Mouse (Mus musculus) midbrain, embryonic 13.5 days (tissue): ENCODE data around the gene Phldb2. TPM values are rescaled to one million over a fixed set of nuclear protein-coding genes. Genes with fewer than 3 reads are reported as not detected.
A peak's percentile ranks its signal among the peaks of the same experiment; 100 is the strongest.

ENCODE experiments used
- ATAC-seq: fragments of 200-750 bp; cut with Nextera tagmentation; 2 replicates; pipeline ENCODE4 v1.8.0; 2017; ENCODE audit warnings: mild to moderate bottlenecking, moderate TSS enrichment, moderate library complexity
- H3K27ac ChIP-seq: fragments of 300-500 bp; sonication (generic); 2 replicates; pipeline ENCODE4 v1.5.1; 2015; ENCODE audit warnings: inconsistent platforms, mild to moderate bottlenecking, moderate library complexity
- H3K27me3 ChIP-seq: fragments of 300-500 bp; sonication (generic); 2 replicates; pipeline ENCODE4 v1.6.1; 2015; ENCODE audit warnings: mild to moderate bottlenecking, inconsistent platforms
- H3K36me3 ChIP-seq: fragments of 300-500 bp; sonication (generic); 2 replicates; pipeline ENCODE4 v1.6.1; 2015; ENCODE audit warnings: mild to moderate bottlenecking, inconsistent platforms
- H3K4me1 ChIP-seq: fragments of 300-500 bp; sonication (generic); replicated peaks from 2 replicates; pipeline ENCODE4 v1.6.1; 2015; ENCODE audit warnings: inconsistent platforms
- H3K4me2 ChIP-seq: fragments of 300-500 bp; sonication (generic); replicated peaks from 2 replicates; pipeline ENCODE4 v1.6.1; 2015; ENCODE audit warnings: moderate library complexity, mild to moderate bottlenecking, inconsistent platforms
- H3K4me3 ChIP-seq: fragments of 300-500 bp; sonication (generic); replicated peaks from 2 replicates; pipeline ENCODE4 v1.5.1; 2015; ENCODE audit warnings: mild to moderate bottlenecking, inconsistent platforms
- H3K9ac ChIP-seq: fragments of 300-500 bp; sonication (generic); replicated peaks from 2 replicates; pipeline ENCODE4 v1.6.1; 2015; ENCODE audit warnings: mild to moderate bottlenecking, inconsistent platforms
- H3K9me3 ChIP-seq: fragments of 300-500 bp; sonication (generic); 2 replicates; pipeline ENCODE4 v1.6.1; 2016; ENCODE audit warnings: mild to moderate bottlenecking, inconsistent platforms
- WGBS: fragments of 180-500 bp; shearing (Covaris S2); methylation state at CpG from one replicate; pipeline ENCODE4 v1.1.7; 2015; 5-methylcytosine and 5-hydroxymethylcytosine counted together
- polyA plus RNA-seq: library from polyadenylated mRNA; unstranded; fragments of >200 nt; fragmentation: Nextera tagmentation; extraction: Ambion mirVana; gene quantifications from 2 replicates; pipeline ENCODE4 v1.2.1, GENCODE M21; 2015

Phldb2 gene
- polyA plus RNA-seq, 1 experiment from 2014 or later = 12.1 TPM

DNA sequence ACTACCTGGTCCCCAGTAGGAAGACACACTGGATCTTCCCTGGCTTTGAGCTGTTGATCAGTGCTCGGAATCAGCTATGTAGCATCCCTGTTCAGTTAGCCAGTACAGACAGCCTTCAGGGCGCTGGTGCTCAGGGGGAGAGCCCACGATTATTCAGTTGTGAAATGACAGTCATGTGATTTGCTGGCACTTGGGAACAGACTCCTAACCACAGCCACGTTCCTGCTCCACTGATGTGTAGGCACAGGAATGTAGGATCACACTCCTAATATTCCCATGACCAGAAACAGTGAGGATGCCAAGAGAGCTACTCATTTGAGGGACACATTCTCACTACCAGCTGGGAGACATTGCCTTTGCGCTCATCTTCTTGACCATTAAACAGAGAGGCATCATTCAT is 15.3 kb upstream of the Phldb2 start:
- Histone ChIP-seq H3K9me3 (no peaks in the 10 kb centered on the region), H3K9ac (no peak overlapping the region), H3K4me1 (no peaks in the 10 kb centered on the region), H3K27ac (no peak overlapping the region), H3K36me3 (peaks cover 7% of the 10 kb centered on the region), H3K4me3 (no peak overlapping the region), H3K27me3 (no peaks in the 10 kb centered on the region), H3K4me2 (no peak overlapping the region)
- no peak for ATAC-seq
- 84% methylated on average over 5 of the region's 5 CpGs for WGBS

DNA sequence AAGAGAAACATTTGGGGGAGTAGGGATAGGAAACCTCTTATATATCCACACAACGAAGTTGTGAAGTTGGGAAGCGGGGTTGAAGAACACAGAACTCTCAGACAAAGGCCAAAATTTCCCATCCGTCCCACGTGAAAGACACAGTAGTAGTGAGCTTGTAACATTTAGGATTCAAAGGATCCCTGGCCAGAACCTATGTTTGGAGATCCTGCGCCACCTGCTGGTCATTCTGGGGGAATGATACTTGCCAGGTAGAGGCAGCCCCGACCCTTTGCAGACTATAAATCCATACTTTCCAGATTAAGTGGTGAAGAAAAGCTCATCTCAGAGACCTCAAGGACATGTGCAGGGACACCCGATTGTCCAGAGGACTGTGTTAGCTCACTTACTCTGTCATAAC is 14.1 kb upstream of the Phldb2 start:
- H3K9me3 ChIP-seq = no peaks in the 10 kb centered on the region
- peaks cover 8% of the 10 kb centered on the region for H3K36me3 ChIP-seq
- no peak overlapping the region for H3K4me3 ChIP-seq
- H3K27ac ChIP-seq = no peak overlapping the region
- H3K9ac ChIP-seq = no peak overlapping the region
- H3K4me2 ChIP-seq = no peak overlapping the region
- 14% methylated on average over 7 of the region's 7 CpGs for WGBS
- no peaks in the 10 kb centered on the region for H3K27me3 ChIP-seq
- H3K4me1 ChIP-seq = no peaks in the 10 kb centered on the region
- peak; percentile 90 for ATAC-seq

DNA sequence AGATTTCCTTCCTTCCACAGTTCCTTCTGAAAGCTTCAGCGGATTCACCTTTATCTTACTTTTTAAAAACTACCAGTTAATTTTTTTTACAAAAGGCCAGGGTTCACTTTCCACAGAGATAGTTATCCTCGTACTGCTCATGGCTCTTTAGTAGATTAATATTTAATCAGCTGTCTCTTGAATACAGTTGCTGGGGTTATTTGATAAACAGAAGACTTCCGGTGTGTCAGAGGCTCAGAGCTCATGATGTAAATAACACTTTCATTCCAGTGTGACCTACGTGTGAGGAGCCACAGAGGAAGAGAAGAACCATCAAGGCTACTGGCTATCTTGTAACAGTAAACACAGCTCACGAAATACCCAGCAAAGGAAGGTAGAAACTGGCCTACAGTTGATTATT is 13.2 kb upstream of the Phldb2 start:
- no peaks in the 10 kb centered on the region for H3K27me3 ChIP-seq
- H3K9me3 ChIP-seq = no peaks in the 10 kb centered on the region
- H3K4me3 ChIP-seq = no peak overlapping the region
- H3K9ac ChIP-seq = no peak overlapping the region
- no peaks in the 10 kb centered on the region for H3K4me1 ChIP-seq
- ATAC-seq = no peak
- H3K4me2 ChIP-seq = no peak overlapping the region
- H3K27ac ChIP-seq = no peak overlapping the region
- peaks cover 8% of the 10 kb centered on the region for H3K36me3 ChIP-seq
- 77% methylated on average over 5 of the region's 5 CpGs for WGBS

DNA sequence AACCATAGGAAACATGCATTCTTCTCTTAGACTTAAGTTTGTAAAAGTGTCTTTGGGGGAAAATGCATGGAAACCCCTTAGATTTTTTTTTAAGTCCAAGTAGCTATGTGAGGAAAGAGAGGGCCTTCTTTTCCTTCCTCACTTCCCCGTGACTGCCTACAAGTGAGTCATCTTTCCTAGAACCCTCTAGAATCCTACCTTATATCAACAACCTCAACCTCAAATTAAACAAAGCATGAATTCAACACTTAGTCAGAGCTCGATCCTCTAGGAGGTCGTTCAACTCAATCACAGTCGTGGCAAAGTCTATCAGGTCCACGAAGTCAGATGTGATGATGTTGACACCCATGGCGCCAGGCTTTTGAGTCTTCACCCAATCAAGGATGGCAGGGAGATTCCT is 11.4 kb upstream of the Phldb2 start:
- H3K9me3 ChIP-seq = no peaks in the 10 kb centered on the region
- no peak overlapping the region for H3K4me2 ChIP-seq
- H3K36me3 ChIP-seq = peaks cover 8% of the 10 kb centered on the region
- H3K9ac ChIP-seq = no peak overlapping the region
- no peaks in the 10 kb centered on the region for H3K27me3 ChIP-seq
- ATAC-seq = no peak
- no peak overlapping the region for H3K27ac ChIP-seq
- H3K4me3 ChIP-seq = no peak overlapping the region
- 93% methylated on average over 6 of the region's 6 CpGs for WGBS
- no peaks in the 10 kb centered on the region for H3K4me1 ChIP-seq

DNA sequence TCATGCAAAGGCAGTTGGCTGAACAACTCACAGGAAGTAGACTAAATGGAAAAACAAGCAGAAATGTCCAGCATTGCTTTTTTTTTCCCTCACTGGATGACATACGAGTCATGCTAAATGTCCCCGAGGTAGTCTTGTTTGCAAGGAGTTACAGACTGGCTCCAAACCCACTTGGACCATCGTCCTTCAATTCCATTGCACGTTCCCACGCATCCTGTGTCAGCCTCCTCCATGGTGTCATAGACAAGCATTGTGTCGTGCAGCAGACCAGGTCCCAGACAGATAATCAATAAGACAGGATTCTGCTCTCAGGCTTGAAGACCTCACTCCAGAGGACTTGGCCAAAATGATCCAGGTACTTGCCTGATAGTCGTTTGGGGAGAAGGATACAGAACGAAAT is 10.4 kb upstream of the Phldb2 start:
- 92% methylated on average over 8 of the region's 8 CpGs for WGBS
- ATAC-seq = no peak
- no peak overlapping the region for H3K4me3 ChIP-seq

DNA sequence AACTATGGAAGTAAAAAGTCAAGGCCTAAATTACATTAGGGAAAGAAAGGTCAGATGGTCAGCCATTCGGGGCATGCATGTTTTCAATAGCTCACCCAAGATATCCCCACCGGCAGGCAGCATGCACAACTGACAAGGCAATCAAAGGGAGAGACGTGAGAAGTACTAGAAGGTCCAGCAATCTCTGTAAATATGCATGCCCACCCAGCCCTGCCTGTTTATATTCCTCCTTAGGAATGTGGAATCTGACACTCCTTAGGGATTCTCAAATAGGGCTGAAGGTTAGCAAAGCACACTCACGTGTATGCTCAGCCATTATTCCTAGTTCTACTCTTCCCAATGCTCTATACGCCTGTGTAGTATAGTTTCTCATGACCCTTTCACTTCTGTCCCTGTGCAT is 9.7 kb upstream of the Phldb2 start:
- no peaks in the 10 kb centered on the region for H3K4me1 ChIP-seq
- H3K4me3 ChIP-seq = no peak overlapping the region
- H3K4me2 ChIP-seq = no peak overlapping the region
- no peak for ATAC-seq
- WGBS = 80% methylated on average over 5 of the region's 5 CpGs
- peaks cover 8% of the 10 kb centered on the region for H3K36me3 ChIP-seq
- no peaks in the 10 kb centered on the region for H3K9me3 ChIP-seq
- no peaks in the 10 kb centered on the region for H3K27me3 ChIP-seq
- H3K9ac ChIP-seq = no peak overlapping the region
- H3K27ac ChIP-seq = no peak overlapping the region

More for the DNA sequence above, 10.4 kb upstream of the Phldb2 start:
- Histone ChIP-seq H3K9me3 (no peaks in the 10 kb centered on the region), H3K27ac (no peak overlapping the region), H3K4me2 (no peak overlapping the region), H3K4me1 (no peaks in the 10 kb centered on the region), H3K27me3 (no peaks in the 10 kb centered on the region), H3K36me3 (peaks cover 8% of the 10 kb centered on the region), H3K9ac (no peak overlapping the region)

DNA sequence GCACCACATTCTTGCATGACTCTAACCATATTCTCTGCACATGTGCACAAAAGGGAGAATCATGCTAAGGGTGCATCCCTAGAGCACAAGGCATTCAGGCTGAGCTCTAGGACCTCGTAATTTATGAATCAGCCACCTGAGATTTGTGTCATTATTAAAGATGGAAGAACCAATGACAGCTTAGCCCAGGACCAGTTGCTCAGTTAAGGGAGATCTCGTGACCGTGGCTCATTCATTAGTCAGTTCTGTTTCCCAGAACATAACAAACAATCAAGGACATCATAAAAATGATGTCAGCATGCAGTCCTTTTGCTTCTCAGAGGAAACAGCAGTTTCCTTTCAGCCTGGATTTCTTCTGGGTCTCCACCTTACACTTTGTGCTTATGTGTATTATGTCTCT is 7.6 kb upstream of the Phldb2 start:
- no peak overlapping the region for H3K9ac ChIP-seq
- 89% methylated on average over 3 of the region's 3 CpGs for WGBS
- no peaks in the 10 kb centered on the region for H3K27me3 ChIP-seq
- no peak for ATAC-seq
- H3K4me1 ChIP-seq = no peaks in the 10 kb centered on the region
- H3K36me3 ChIP-seq = peaks cover 8% of the 10 kb centered on the region
- H3K9me3 ChIP-seq = no peaks in the 10 kb centered on the region
- no peak overlapping the region for H3K4me2 ChIP-seq
- H3K27ac ChIP-seq = no peak overlapping the region
- H3K4me3 ChIP-seq = no peak overlapping the region

DNA sequence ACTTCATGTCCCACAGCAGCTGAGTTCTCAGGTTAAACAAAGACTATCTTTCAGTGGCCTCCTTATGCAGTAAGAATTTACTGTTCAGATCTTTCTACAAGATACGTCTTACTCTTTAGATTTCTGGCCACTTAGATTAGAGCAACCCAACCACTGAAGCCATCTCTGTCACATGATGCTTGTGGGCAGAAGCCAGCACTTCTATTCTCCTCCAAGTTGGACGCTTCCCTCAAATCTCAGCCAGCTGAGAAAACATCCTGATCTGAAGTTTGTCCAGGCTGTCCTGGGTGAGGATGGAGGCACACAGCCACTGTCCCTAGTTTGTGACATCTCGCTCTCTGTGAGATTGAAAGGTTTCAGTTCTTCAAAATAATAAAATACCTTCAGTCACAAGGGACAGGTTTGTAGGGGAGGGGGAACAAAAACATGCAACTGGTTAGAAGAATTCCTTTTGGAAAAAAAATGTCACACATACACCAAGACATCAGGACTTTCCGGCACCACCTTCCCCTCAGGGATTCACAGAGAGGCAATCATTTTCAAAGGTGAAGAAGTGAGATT is 3.1 kb upstream of the Phldb2 start:
- Histone ChIP-seq H3K27ac (no peak overlapping the region), H3K27me3 (no peaks in the 10 kb centered on the region), H3K9me3 (no peaks in the 10 kb centered on the region), H3K36me3 (no peaks in the 10 kb centered on the region), H3K9ac (no peak overlapping the region), H3K4me1 (no peaks in the 10 kb centered on the region), H3K4me2 (no peak overlapping the region), H3K4me3 (no peak overlapping the region)
- WGBS = 84% methylated on average over 4 of the region's 4 CpGs
- no peak for ATAC-seq

DNA sequence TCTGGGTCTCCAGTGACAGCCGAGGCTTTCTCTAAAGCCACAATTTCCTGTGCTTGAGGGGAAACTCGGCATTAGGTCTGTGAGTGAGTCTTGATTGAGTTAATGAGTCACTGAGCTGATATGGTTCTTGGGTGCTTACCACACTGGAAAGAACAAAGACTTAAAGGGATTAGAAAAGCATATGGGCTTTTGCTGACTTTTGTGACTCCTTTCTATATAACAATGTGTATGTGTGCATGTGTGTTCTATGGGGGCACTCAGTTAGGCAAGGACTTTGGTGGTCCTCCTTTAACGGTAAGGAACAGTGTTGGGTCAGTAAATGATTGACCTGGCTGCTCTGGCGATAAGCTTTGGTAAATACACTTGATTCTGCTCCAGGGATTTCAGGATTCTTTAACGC is 897 bp downstream of the Phldb2 start:
- Histone ChIP-seq H3K4me2 (no peak overlapping the region), H3K9ac (no peak overlapping the region), H3K4me3 (no peak overlapping the region), H3K4me1 (no peaks in the 10 kb centered on the region), H3K27ac (no peak overlapping the region), H3K27me3 (no peaks in the 10 kb centered on the region), H3K36me3 (no peaks in the 10 kb centered on the region), H3K9me3 (no peaks in the 10 kb centered on the region)
- 71% methylated on average over 5 of the region's 5 CpGs for WGBS
- no peak for ATAC-seq

DNA sequence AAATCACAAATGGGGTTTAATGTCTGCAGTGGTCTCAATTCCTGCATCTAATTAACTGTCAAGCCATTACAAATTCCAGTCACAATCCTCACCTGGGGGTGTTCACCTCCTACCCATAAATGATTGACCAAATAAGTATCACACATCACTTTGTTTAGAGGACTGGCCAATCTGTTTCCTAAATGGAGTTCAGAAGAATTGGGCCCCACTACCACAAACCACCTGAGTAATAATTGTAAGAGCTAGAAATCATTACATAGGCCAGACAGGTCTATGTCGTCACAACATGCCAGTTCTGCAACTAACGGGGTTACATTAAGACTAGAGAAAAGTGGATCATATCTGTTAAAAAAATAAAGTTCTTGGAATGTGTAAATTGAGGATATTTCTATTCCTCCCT is 1.4 kb downstream of the Phldb2 start:
- Histone ChIP-seq H3K36me3 (no peaks in the 10 kb centered on the region), H3K9ac (no peak overlapping the region), H3K4me1 (no peaks in the 10 kb centered on the region), H3K27me3 (no peaks in the 10 kb centered on the region), H3K9me3 (no peaks in the 10 kb centered on the region), H3K27ac (no peak overlapping the region), H3K4me2 (no peak overlapping the region), H3K4me3 (no peak overlapping the region)
- ATAC-seq = no peak
- 93% methylated on average over 2 of the region's 2 CpGs for WGBS

DNA sequence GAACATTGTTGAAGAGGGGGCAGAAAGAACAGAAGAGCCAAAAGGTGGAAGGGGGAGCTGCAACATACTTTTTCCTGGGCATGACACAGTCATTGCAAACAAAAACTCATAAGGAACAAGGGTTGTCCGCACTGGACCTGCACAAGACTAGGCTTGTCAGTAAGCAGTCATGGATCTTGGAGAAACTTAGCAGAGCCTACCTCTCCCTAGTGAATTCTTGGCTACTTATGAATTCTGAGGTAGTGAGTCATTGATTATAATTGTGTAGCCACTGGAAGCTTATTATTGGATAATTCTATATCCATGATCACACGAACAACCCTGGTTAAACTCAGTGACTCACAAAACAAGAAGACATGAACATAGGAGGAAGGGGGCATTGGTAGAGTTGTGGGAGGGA is 7.1 kb downstream of the Phldb2 start:
- Histone ChIP-seq H3K27me3 (no peaks in the 10 kb centered on the region), H3K4me3 (no peak overlapping the region), H3K27ac (no peak overlapping the region), H3K9me3 (no peaks in the 10 kb centered on the region), H3K4me1 (no peaks in the 10 kb centered on the region), H3K9ac (no peak overlapping the region), H3K4me2 (no peak overlapping the region), H3K36me3 (no peaks in the 10 kb centered on the region)
- 94% methylated on average over 2 of the region's 2 CpGs for WGBS
- ATAC-seq = no peak

DNA sequence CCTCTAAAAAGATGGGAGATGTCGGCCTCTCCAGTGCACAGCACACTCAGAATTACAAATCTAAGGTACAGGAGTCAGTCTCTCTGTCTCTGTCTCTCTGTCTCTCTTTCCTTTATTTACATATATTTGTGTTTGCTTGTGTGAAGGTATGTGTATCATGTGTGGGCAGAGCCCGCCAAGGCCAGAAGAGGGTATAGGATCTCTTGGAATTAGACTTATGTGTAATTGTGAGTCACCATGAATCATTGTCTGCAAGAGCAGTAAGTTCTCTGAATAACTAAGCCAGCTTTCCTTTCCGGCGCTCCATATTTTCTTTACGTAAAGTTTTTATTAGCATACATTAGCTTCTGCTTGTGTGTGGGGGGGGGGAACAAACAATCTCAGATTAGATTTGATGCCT is 7.7 kb downstream of the Phldb2 start:
- H3K4me1 ChIP-seq = no peaks in the 10 kb centered on the region
- no peaks in the 10 kb centered on the region for H3K27me3 ChIP-seq
- no peak overlapping the region for H3K9ac ChIP-seq
- no peak overlapping the region for H3K4me3 ChIP-seq
- 87% methylated on average over 5 of the region's 5 CpGs for WGBS
- no peaks in the 10 kb centered on the region for H3K9me3 ChIP-seq
- H3K27ac ChIP-seq = no peak overlapping the region
- ATAC-seq = no peak
- H3K4me2 ChIP-seq = no peak overlapping the region
- H3K36me3 ChIP-seq = no peaks in the 10 kb centered on the region

DNA sequence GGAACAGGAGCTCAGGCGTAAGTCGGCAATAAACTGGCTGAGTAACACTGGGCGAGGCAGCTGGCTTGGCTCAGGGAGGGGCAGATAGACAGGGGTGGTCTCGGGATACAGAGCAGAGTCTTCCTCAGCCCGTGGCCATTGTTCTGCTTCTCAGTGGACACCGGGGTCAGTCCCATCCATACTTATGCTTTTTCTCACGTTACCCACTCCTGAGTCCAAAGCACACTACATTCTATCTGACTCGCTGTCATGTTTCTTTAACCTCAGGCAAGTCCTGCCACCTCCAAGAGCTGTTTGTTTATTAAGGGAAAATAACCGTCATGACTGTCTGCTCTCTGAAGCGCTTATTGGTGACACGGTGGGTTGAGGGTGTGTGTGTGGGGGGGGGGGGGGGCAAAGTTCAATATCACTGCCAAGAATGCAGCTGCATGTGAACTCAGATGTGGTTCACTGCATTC is 8.2 kb downstream of the Phldb2 start:
- ATAC-seq = peak; percentile 27; the same call in 1 of the 2 replicates
- H3K9ac ChIP-seq = no peak overlapping the region
- H3K4me1 ChIP-seq = no peaks in the 10 kb centered on the region
- no peaks in the 10 kb centered on the region for H3K36me3 ChIP-seq
- no peaks in the 10 kb centered on the region for H3K9me3 ChIP-seq
- no peaks in the 10 kb centered on the region for H3K27me3 ChIP-seq
- 63% methylated on average over 11 of the region's 11 CpGs for WGBS
- no peak overlapping the region for H3K27ac ChIP-seq
- H3K4me3 ChIP-seq = no peak overlapping the region
- H3K4me2 ChIP-seq = no peak overlapping the region
